Mouse (Mus musculus): ENCODE results near the gene Pcgf2.
"Not testable (repeated sequence)": the region's sequence is repeated elsewhere in the genome, so short reads cannot be mapped to it uniquely, and the experiment has no call there.

Gene Pcgf2

DNA sequence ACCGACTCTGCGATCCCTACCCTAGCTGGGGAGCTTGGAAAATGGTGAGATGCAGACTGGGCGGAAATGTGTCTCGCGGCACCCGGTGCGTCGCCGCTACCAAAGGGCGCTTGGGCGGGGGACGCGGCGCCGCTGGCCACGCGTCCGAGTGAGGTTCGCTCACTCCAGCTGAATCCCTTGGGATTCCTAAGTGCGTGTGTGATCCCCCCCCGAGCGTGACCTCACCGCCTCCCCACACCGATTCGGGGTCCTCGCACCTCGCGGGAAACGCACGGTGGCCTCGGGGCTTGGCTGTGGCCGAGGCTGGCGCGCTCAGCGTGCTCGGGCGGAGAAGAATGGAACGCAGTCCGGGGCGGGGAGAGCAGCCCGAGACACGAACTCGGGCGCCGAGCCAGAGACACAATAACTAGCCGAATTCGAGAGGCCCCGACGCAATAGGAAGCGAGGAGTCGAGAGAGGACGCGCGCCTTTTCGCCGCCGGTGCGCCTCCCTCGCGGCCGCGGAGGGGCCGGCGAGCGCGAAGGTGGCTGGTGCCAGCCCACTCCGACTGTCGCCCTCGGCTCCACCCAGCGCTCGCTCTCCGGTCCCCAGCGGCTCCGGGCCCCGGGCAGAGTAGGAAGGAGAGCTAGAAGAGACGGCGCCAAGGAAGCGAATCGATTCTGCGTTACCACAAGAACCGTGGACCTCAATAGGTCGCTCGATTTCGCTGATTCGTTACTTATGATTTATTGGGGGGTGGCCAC, at the start of gene Pcgf2:
Pcgf2 (minus strand) TSS at position 495 of the 743 bp plus-strand sequence.
- peak in 1 of 2 experiments; percentile 58 for DNase-seq (ENCODE audit: low spot score in 2 of 2)

DNA sequence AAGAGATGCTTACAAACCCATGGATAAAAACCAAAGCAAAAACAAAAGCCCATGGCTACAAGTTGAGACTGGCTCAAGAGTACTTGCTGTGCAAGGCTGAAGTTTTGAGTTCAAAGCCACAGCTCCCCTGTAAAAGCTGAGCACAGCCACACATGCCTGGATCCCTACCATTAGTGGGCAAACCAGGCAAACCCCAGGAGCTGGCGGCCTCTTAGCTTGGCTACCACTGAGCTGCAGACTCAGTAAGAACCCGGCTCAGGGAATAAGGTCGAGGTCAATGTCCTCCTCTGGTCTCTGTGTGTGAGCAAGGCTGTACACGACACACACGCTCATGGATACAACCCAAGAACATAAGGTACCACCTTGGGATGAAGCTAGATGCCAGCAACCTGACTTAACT, 48.2 kb upstream of the Pcgf2 start:
- DNase-seq (ENCODE audit: low spot score in 2 of 2) = no peak

DNA sequence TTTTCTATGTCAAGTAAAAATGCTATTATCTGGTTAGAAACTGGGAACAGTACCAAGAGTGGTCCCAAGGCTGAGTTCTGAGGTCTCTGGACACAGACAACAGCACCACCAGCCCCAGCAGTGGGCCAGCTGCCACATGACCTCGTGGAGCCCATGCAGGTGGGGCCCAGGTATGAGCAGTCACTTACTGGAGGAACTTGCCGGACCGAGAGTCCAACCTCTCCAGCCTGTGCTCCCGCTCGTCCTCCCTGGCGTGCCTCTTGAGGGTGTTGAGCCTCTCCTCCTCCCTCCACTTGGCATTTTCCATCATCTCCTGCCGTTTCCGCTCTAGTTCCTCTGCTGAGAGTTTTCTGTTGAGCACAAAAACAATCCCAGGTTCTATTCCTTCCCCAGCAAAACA, 47.5 kb upstream of the Pcgf2 start:
- DNase-seq (ENCODE audit: low spot score in 2 of 2) = no peak

DNA sequence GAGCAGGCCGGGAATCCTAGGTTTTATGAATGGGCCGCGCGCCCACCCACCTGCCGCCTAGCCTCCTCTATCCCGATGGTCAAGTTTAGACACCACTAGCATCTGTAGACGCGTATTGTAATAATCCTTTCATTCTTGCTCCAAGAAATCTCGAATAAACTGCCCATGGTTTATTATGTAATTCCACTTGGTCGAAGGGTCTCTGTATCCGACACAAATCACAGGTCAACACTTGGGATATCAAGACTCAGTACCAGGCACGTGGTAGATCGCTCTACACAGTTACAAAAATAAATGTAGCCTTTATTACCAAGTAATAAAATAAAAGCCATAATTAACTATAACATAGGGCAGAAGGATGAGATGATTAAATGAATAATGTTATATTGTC, 45.0 kb upstream of the Pcgf2 start:
- no peak for DNase-seq (ENCODE audit: low spot score in 2 of 2)

DNA sequence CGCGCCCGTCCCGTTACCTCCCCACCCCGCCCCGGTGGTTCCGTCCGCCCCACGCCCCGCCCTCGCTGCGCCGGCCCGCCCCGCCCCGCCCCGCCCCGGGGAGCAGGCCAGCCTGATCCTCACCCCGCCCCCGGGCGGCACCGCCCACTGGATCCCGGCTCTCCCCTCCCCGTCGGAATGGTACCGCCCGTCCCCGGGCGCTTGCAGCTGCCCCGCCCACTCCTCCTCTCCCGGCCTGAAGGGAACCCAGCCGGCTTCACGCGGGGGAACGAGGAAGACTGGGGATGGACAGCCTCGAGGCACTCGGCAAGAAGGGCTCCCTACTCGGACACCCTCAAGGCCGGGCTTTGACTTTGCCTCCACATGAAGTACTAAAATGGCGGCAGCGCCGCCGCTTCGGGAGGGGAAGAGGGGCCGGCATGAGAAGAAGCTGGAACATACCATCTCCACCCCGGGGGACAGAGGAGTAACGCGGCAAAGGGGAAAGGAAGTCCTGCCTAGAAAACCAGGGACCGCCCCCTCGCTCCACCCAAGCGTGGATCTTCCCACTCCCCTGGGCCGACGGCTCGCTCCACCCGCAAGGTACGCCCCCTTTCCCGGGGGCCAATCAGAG, 44.5 kb upstream of the Pcgf2 start:
- DNase-seq (ENCODE audit: low spot score in 2 of 2) = peak; percentile 97

DNA sequence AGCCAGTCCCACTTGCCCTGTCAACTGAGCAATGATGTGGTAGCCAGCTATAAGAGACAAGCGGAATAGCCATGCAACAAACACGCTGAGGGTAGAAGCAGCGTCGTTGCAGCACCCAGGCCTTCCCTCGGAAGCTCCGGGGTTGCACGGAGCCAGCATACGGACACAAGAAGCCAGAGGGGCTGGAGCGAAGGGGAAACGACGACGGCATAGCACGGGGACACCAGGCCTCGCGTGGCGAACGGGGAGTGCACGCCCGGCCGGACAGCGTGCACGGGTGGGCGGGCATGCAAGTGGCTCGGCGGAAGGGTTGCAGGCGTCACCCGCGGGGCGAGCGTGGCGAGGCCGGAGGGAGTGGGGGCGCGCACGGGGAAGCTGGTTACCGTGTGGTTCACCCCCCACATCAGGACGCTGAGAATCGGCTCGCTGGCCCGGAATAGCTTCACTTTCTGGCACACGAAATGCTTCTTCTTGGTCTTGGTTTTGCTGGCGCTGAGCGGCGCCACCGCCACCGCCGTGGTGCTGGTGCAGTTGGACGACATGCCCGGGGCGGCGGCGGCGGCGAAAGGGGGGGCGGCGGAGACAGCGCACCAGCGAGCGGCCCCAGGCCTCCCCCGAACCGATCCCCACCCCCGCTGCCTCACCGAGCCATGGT, 43.9 kb upstream of the Pcgf2 start, which contains the start of gene Pip4k2b:
Pip4k2b (minus strand) TSS at position 642 of the 655 bp plus-strand sequence.
- DNase-seq (ENCODE audit: low spot score in 2 of 2) = peak; percentile 69

DNA sequence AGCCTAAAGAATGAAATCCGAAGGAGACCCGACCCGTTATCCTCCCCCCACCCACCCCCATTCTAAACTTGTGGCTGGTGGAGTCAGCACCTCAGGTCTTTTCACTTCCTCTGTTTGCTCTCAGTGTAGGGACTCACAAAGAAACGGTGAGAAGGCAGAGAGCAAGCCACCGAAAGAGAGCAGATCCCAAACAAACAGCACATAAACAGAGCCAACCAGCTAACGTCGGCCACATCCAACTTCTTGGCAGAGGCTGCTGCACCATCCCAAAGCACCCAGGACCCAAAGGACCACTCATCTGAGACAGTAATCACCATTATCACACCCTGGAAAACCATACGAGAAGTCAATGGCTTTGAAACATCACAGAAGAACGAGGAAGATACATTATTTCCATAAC, 43.1 kb upstream of the Pcgf2 start:
- peak; percentile 27 to 49 for DNase-seq (ENCODE audit: low spot score in 2 of 2)

DNA sequence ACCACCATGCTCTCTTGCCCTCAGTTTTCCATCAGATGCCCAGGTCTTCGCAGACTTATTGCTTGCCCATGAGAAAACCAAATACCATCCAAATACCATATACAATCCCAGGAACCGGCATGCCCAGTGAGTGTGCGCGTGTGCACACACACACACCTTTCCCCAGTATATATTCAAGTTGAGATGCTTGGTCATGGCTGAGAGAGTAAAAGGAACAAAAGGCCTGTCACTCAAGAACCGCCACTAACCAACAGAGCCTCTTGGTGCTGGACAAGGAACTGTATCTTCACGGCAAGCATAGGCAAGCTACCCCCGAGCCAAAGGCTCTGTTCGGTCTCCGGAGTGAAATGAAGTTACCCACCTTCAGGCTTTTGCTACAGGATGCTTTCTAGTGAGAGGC, 42.3 kb upstream of the Pcgf2 start:
- DNase-seq (ENCODE audit: low spot score in 2 of 2) = peak; percentile 35 to 38

DNA sequence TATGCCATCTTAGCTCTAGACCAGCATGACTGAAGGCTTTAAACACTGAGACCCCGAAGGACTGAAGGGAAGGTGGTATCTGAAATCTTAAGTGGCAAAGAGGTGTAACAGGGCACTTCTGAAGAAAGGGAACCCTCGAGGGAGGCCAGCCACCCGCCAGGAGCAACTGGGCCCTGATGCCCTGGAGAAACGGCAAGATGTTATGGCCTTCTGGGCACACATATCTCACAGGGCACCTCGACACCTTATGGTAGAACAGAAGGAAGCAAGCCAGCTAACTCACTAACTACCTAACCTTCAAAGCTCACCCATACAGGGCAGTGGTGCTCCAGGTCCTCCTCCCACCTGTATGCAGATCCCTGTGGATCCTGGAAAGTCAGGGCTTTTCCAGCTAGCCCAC, 41.9 kb upstream of the Pcgf2 start:
- no peak for DNase-seq (ENCODE audit: low spot score in 2 of 2)

DNA sequence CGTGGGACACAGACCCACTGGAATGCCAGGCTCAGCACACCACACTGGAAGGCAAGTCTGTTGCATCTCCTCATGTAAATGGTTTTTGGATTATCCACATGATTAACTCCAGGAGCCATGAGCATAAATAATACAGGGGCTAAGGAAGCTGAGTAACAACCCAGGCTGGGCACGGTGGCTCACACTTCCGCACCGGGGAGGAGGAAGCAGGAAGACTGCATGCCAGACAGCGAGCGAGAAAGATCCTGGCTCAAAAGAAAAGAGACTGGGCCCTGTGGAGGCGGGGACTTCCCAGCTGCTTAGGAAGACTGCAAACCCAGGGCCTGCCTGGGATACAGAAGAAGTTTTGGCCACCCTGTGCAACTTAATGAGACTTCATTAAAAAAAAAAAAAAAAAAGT, 39.9 kb upstream of the Pcgf2 start:
- DNase-seq (ENCODE audit: low spot score in 2 of 2) = peak in 1 of 2 experiments; percentile 40

DNA sequence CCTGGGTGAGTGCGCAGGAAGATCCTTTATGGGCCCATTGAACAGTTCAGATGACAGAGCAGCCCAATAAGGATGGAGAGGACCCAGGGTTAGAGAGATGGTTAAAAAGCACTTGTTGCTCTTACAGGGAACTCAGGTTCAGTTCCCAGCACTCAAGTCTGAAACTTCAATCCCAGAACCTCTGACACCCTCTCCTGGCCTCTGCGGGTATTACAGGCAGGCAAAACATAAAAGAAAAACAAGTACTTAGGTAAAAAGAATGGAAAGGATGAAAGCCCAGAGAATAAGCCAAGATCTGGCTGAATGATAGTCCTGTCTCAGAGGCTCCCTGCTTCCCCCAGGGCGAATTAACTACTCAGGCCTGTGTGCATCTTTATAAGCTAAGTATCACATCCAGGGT, 38.9 kb upstream of the Pcgf2 start:
- DNase-seq (ENCODE audit: low spot score in 2 of 2) = no peak

DNA sequence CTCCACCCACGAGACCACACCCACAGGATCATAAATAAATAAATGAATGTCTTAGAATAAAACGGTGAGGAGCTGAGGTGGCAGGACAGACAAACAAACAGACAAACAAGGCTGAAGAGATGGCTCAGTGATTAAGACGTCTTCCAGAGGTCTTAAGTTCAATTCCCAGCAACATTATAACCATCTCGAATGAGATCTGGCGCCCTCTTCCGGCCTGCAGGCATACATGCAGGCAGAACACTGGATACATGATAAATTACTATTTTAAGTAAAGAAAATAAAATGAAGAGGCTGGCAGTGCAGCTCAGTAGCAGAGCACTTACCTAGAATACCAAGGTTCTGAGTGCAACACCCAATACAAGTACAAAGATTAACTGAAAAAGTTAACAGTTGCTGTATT, 38.4 kb upstream of the Pcgf2 start:
- DNase-seq (ENCODE audit: low spot score in 2 of 2) = no peak

DNA sequence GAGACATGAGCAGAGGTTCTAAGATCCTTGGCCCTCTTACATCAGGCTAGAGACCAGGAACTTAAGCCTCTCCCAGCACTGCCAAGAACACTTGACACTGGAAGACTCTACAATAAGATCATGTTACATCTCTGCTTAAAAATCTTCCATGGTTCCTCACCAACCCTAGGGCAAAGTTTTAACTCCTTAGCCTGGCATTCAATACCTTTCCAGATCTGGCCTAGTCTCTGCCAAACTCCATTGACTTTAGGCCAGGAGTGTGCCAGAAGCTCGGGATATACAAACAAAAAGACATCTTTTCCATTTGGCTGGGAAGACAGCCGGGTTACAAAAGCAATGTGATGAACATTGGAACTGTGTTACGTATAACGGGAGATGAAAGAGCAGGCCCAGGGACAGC, 37.3 kb upstream of the Pcgf2 start:
- DNase-seq (ENCODE audit: low spot score in 2 of 2) = no peak

DNA sequence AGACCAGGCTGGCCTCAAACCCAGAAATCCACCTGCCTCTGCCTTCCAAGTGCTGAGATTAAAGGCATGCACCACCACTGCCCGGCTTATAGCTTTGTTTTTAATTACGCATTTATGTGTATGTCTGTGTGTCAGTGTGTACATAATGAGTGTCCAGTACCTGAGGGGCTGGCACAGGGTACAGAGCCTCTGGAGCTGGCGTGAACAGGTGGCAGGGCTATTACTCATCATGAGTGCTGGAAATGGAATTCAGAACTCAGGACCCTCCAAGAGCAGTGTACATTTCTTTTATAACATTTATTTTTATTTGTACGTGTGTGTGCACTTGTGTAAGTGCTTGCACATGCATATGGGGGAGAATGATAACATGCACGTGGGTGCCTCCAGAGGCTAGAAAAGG, 36.3 kb upstream of the Pcgf2 start:
- no peak for DNase-seq (ENCODE audit: low spot score in 2 of 2)

DNA sequence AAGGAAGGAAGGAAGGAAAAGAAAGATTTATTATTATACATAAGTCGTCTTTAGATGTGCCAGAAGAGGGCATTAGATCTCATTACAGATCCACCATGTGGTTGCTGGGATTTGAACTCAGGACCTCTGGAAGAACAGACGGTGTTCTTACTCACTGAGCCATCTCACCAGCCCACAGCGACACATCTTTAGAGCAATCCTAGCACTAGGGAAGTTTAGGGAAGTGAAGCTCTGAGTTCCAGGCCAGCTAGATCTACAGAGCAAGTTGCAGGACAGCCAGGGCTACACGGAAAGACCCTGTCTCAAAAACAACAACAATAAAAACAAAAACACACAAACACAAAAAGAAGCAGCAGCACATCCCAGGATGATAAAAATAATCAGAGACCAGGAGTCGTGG, 34.5 kb upstream of the Pcgf2 start:
- DNase-seq (ENCODE audit: low spot score in 2 of 2) = not testable (repeated sequence)

DNA sequence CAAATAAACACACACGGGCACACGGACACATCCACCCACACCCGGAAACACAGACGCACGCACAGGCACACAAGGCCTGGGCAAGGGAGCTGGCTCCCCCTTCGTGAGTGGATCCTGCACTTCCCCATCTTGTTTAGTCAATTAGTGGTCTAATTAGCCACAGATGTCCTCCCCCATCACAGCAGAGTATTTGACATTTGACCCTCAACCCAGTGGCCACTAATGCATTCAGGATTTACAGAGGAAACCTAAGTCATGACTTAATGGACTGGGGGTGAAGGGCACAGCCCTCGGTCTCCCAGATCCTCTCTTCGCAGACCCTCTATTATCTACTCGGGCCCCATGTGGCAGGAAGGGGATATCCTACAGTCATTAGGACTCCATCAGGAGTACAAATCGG, 33.4 kb upstream of the Pcgf2 start:
- DNase-seq (ENCODE audit: low spot score in 2 of 2) = no peak

DNA sequence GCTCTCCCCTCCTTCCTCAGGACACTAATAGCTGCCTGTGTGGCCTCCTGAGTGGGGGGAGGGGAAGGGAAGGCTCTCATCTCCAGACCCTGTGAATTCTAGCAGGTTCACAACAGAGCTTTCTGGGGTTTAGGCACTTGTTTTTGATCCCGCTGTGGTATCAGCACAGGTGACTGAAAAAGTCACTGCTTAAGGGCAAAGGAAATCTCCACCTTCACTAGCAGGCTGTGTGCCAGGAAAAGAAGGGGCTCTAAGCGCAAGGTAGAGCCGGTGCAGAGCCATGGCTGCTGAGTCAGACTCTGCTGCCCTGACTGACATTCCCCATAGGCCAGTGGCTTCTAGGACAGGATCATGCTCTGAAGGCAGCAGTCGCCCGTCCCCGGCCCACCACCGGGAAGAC, 28.4 kb upstream of the Pcgf2 start:
- DNase-seq (ENCODE audit: low spot score in 2 of 2) = no peak

DNA sequence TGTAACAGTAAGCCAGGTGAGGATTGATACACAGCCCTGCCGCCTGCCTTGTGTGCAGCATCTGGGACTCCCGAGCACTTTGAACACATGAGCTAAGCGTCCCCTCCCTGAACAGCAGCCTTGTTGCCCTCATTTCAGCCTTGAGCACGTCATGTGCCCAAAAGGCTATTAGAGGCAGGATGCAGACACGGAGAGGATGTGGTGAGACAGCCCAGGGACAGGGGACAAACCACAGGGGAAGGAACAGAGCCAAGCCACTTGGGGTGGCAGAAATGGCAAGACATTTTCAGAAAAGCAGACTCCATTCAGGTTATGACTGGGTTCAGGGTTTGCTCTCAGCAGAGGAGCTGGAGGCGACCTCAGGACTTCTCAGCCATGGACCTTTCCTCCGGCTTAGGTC, 28.0 kb upstream of the Pcgf2 start:
- peak; percentile 50 to 58 for DNase-seq (ENCODE audit: low spot score in 2 of 2)

DNA sequence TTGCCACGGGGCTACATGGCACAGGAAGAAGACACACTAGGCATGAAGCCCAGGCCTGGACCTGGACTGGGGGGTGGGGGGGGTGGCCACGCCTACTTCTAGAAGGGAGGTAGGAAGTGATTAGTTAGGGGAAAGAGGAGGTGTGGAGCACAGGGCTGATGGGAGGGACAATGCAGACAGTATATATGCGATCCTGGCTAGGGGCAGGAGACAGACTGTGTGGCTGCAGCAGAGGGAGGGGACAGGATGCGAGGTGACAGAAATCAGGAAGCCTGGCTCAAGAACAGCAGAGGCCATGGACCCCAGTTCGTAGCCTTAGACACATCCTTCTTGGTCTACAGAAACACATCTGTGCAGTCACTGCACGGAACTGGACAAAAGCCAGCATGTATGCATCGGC, 23.4 kb upstream of the Pcgf2 start:
- DNase-seq (ENCODE audit: low spot score in 2 of 2) = no peak

DNA sequence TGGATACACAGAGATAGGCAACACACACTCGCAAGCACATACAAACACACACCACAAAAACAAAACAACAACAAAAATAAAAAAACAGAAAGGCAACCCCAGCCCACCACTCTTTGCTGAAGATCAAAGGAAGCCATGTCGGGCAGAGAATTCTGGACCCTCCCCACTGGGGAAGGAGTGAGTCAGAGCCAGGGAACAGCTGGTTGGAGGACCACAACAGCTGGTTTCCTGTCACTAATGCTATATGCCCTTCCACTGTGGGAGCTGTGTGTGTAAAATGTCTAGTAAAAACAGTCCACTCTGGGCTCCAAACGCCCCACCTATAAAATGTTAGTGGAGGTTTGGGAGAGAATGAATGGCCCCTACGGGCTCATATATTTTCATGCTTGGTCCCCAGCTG, 21.0 kb upstream of the Pcgf2 start:
- no peak for DNase-seq (ENCODE audit: low spot score in 2 of 2)

DNA sequence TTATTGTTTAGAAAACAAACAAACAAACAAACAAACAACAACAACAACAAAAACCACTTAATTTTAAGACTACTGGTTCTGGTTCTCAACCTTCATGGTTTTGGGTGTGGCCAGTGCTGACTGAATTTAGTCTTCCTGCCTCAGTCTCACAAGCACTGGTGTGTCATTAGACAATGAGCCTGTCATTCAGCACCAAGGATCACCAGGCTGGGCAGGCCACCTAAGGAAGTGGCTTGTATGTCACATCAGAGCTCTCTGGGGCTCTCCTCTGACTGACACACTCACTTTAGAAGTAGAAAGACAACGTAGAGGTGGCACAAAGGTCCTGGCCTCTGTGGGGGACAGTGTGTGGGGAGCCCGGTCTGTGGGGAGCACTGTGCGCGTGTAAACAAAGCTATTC, 18.7 kb upstream of the Pcgf2 start:
- no peak for DNase-seq (ENCODE audit: low spot score in 2 of 2)

DNA sequence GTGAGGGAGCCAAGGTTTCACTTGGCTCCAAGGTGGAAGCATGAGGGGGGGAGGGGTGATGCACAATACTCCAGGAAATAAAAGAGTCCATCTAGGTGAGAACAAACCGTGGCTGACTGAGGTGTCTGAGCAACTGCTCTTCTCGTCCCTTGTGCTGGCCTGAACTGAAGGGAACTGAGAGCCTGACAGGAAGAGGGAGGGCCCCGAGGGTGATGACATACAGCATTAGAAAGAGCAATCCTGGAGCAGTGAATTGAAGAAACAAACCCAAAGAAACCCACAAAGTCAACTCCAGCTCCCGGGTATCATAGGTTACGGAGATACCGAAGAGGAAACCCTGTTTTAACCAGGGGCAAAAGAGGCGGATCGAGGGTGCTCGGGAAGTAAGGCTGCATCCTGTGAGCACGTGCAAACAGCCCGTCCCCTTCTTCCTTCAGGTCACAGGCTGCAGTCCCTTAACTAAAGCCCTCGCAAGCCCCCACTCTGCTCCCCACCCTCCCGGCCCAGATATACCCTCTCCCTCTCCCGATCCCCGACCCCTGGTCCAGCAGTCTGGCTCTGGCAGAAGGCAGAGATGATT, 18.1 kb upstream of the Pcgf2 start:
- peak; percentile 67 to 75 for DNase-seq (ENCODE audit: low spot score in 2 of 2)

Data from spleen, postnatal 36 days (tissue).